Mouse (Mus musculus) megakaryocyte, embryonic 14.5 days (primary cell): ENCODE measurements around the gene Gabrb1.

Experiments
- FLI1 ChIP-seq: IDR thresholded peaks from 2 replicates; pipeline ENCODE4 v1.6.1; 2012; ENCODE audit warnings: low read length, inconsistent platforms, mixed read lengths
- GATA1 ChIP-seq: IDR thresholded peaks from 3 replicates; pipeline ENCODE4 v1.6.1; 2012; ENCODE audit warnings: mixed read lengths, low read length, inconsistent platforms, borderline replicate concordance

DNA sequence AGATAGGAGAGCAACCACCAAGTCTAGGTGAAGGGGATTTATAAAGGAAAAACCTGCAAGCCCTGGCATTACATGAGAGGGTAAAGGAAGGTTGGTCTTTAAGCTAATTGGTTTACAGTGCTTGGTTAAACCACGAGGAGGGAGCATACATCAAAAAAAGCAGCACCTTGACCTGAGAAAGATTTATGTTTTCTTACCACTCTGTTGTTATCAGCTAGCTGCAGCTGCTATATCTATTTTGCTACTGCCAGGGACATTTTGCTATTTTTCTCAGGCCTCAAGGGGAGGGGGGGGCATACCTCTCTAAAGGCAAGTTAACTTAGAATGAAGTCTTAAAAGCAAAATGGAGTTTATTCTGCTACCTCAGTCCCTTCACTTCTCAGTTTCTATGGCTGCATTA lies 523.3 kb downstream of the Gabrb1 start:
- TF ChIP-seq GATA1 (no peak), FLI1 (no peak)
